Mouse (Mus musculus): ENCODE results near the gene Ralgapa2. TPM values are rescaled to one million over a fixed set of nuclear protein-coding genes. Genes with fewer than 3 reads are reported as not detected.

The Ralgapa2 gene
- polyA plus RNA-seq, 1 experiment, result 26.6 TPM

GRCm38 (mm10) chr2:146510780-146511179, 1.4 kb downstream of the Ralgapa2 start:
- Histone ChIP-seq H3K36me3 (ENCODE audit: control insufficient read depth, insufficient read depth, low read length, poor library complexity, severe bottlenecking) (no peaks in the 10 kb centered on the region), H3K9me3 (replicated peaks; ENCODE audit: control insufficient read depth, insufficient read depth, low read length, poor library complexity, severe bottlenecking) (no peaks in the 10 kb centered on the region), H3K27me3 (ENCODE audit: control insufficient read depth, insufficient read depth, low read length, poor library complexity, severe bottlenecking) (no peaks in the 10 kb centered on the region), H3K9ac (ENCODE audit: low read depth, poor library complexity, severe bottlenecking) (0 out of 2 replicates have a peak overlapping the region, but pooled peaks have one; percentile 77), H3K4me3 (ENCODE audit: low read depth, low read length) (peak overlapping the region; percentile 49), H3K4me1 (ENCODE audit: control insufficient read depth, insufficient read depth, low read length) (no peaks in the 10 kb centered on the region), H3K27ac (ENCODE audit: insufficient read depth, low read length) (no peak overlapping the region)
- TF ChIP-seq CTCF (IDR thresholded peaks at IDR 0.05; ENCODE audit: low read depth, low read length) (no peak), POLR2A (IDR thresholded peaks at IDR 0.05; ENCODE audit: insufficient read depth, low read length) (no peak), EP300 (IDR thresholded peaks at IDR 0.05; ENCODE audit: insufficient read depth, low read depth, low read length) (no peak)

- Histone ChIP-seq H3K4me3 (ENCODE audit: low read depth, low read length) (no peak overlapping the region), H3K9me3 (replicated peaks; ENCODE audit: control insufficient read depth, insufficient read depth, low read length, poor library complexity, severe bottlenecking) (no peaks in the 10 kb centered on the region), H3K27ac (ENCODE audit: insufficient read depth, low read length) (no peak overlapping the region), H3K27me3 (ENCODE audit: control insufficient read depth, insufficient read depth, low read length, poor library complexity, severe bottlenecking) (no peaks in the 10 kb centered on the region), H3K4me1 (ENCODE audit: control insufficient read depth, insufficient read depth, low read length) (peaks cover 4% of the 10 kb centered on the region), H3K9ac (ENCODE audit: low read depth, poor library complexity, severe bottlenecking) (no peak overlapping the region), H3K36me3 (ENCODE audit: control insufficient read depth, insufficient read depth, low read length, poor library complexity, severe bottlenecking) (no peaks in the 10 kb centered on the region; the same call in 1 of the 2 replicates)
- TF ChIP-seq CTCF (IDR thresholded peaks at IDR 0.05; ENCODE audit: low read depth, low read length) (no peak), EP300 (IDR thresholded peaks at IDR 0.05; ENCODE audit: insufficient read depth, low read depth, low read length) (no peak), POLR2A (IDR thresholded peaks at IDR 0.05; ENCODE audit: insufficient read depth, low read length) (no peak)
These were observed 9.4 kb downstream of the Ralgapa2 start for GRCm38 (mm10) chr2:146502578-146503311.

- H3K27ac ChIP-seq (ENCODE audit: insufficient read depth, low read length), result no peak overlapping the region
- no peak overlapping the region for H3K4me3 ChIP-seq (ENCODE audit: low read depth, low read length)
- no peaks in the 10 kb centered on the region; the same call in 1 of the 2 replicates for H3K36me3 ChIP-seq (ENCODE audit: control insufficient read depth, insufficient read depth, low read length, poor library complexity, severe bottlenecking)
- no peak overlapping the region for H3K9ac ChIP-seq (ENCODE audit: low read depth, poor library complexity, severe bottlenecking)
- no peaks in the 10 kb centered on the region for H3K27me3 ChIP-seq (ENCODE audit: control insufficient read depth, insufficient read depth, low read length, poor library complexity, severe bottlenecking)
- H3K4me1 ChIP-seq (ENCODE audit: control insufficient read depth, insufficient read depth, low read length), result peaks cover 5% of the 10 kb centered on the region
- TF ChIP-seq POLR2A (IDR thresholded peaks at IDR 0.05; ENCODE audit: insufficient read depth, low read length), result no peak
- no peak for TF ChIP-seq CTCF (IDR thresholded peaks at IDR 0.05; ENCODE audit: low read depth, low read length)
- H3K9me3 ChIP-seq (replicated peaks; ENCODE audit: control insufficient read depth, insufficient read depth, low read length, poor library complexity, severe bottlenecking), result no peaks in the 10 kb centered on the region
These were observed 12.1 kb downstream of the Ralgapa2 start for GRCm38 (mm10) chr2:146500067-146500466.

GRCm38 (mm10) chr2:146499111-146499510, 13.0 kb downstream of the Ralgapa2 start:
- Histone ChIP-seq H3K27ac (ENCODE audit: insufficient read depth, low read length) (no peak overlapping the region), H3K4me3 (ENCODE audit: low read depth, low read length) (no peak overlapping the region), H3K36me3 (ENCODE audit: control insufficient read depth, insufficient read depth, low read length, poor library complexity, severe bottlenecking) (no peaks in the 10 kb centered on the region; the same call in 1 of the 2 replicates), H3K27me3 (ENCODE audit: control insufficient read depth, insufficient read depth, low read length, poor library complexity, severe bottlenecking) (no peaks in the 10 kb centered on the region), H3K4me1 (ENCODE audit: control insufficient read depth, insufficient read depth, low read length) (peaks cover 5% of the 10 kb centered on the region), H3K9me3 (replicated peaks; ENCODE audit: control insufficient read depth, insufficient read depth, low read length, poor library complexity, severe bottlenecking) (no peaks in the 10 kb centered on the region), H3K9ac (ENCODE audit: low read depth, poor library complexity, severe bottlenecking) (no peak overlapping the region)
- TF ChIP-seq POLR2A (IDR thresholded peaks at IDR 0.05; ENCODE audit: insufficient read depth, low read length) (no peak), EP300 (IDR thresholded peaks at IDR 0.05; ENCODE audit: insufficient read depth, low read depth, low read length) (no peak), CTCF (IDR thresholded peaks at IDR 0.05; ENCODE audit: low read depth, low read length) (no peak)

- Histone ChIP-seq H3K4me3 (ENCODE audit: low read depth, low read length) (no peak overlapping the region), H3K4me1 (ENCODE audit: control insufficient read depth, insufficient read depth, low read length) (peaks cover 5% of the 10 kb centered on the region), H3K27ac (ENCODE audit: insufficient read depth, low read length) (no peak overlapping the region), H3K27me3 (ENCODE audit: control insufficient read depth, insufficient read depth, low read length, poor library complexity, severe bottlenecking) (no peaks in the 10 kb centered on the region), H3K36me3 (ENCODE audit: control insufficient read depth, insufficient read depth, low read length, poor library complexity, severe bottlenecking) (no peaks in the 10 kb centered on the region; the same call in 1 of the 2 replicates), H3K9ac (ENCODE audit: low read depth, poor library complexity, severe bottlenecking) (no peak overlapping the region), H3K9me3 (replicated peaks; ENCODE audit: control insufficient read depth, insufficient read depth, low read length, poor library complexity, severe bottlenecking) (no peaks in the 10 kb centered on the region)
- TF ChIP-seq EP300 (IDR thresholded peaks at IDR 0.05; ENCODE audit: insufficient read depth, low read depth, low read length) (no peak), CTCF (IDR thresholded peaks at IDR 0.05; ENCODE audit: low read depth, low read length) (no peak), POLR2A (IDR thresholded peaks at IDR 0.05; ENCODE audit: insufficient read depth, low read length) (no peak)
These were observed 13.8 kb downstream of the Ralgapa2 start for GRCm38 (mm10) chr2:146498298-146498697.

- TF ChIP-seq EP300 (IDR thresholded peaks at IDR 0.05; ENCODE audit: insufficient read depth, low read depth, low read length), result no peak
- no peak for TF ChIP-seq CTCF (IDR thresholded peaks at IDR 0.05; ENCODE audit: low read depth, low read length)
- TF ChIP-seq POLR2A (IDR thresholded peaks at IDR 0.05; ENCODE audit: insufficient read depth, low read length), result no peak
- Histone ChIP-seq H3K4me3 (ENCODE audit: low read depth, low read length) (no peak overlapping the region), H3K27me3 (ENCODE audit: control insufficient read depth, insufficient read depth, low read length, poor library complexity, severe bottlenecking) (no peaks in the 10 kb centered on the region), H3K9me3 (replicated peaks; ENCODE audit: control insufficient read depth, insufficient read depth, low read length, poor library complexity, severe bottlenecking) (no peaks in the 10 kb centered on the region), H3K4me1 (ENCODE audit: control insufficient read depth, insufficient read depth, low read length) (peaks cover 2% of the 10 kb centered on the region), H3K27ac (ENCODE audit: insufficient read depth, low read length) (no peak overlapping the region), H3K9ac (ENCODE audit: low read depth, poor library complexity, severe bottlenecking) (no peak overlapping the region), H3K36me3 (ENCODE audit: control insufficient read depth, insufficient read depth, low read length, poor library complexity, severe bottlenecking) (no peaks in the 10 kb centered on the region)
These were observed 15.1 kb downstream of the Ralgapa2 start for GRCm38 (mm10) chr2:146496995-146497394.

All from ES-Bruce4 (cell line).